ENCODE assay signal across 14 mouse cellular contexts in the genomic region with DNA sequence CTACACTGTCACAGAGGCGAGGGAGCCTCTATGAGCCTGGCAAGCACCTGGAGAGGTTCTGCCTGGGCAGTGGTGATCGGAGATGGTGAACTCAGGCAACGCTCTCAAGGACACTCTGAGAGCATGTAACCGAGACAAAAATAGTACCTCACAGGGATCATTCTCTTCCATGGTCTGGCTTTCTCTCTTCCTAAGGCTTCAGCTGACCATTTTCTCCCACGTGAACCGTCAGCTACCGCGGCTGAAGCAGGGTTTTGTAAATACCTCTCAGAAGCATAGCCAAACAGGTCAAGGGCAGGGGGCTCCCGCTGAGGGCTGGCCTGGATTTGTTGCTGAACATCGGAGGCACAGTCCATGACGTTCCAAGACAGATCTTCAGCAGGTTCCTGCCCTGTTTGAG.
DNase-seq lines count a peak whose midpoint lies in the region; ATAC-seq lines count a peak whose summit lies in the region.
"Had no signal": no experiment of that assay in that cellular context is flagged by ENCODE, and none has a peak within 500 bp of the region (broad histone marks: within the 10 kb centered on the region; RNA-seq: fewer than 3 reads in every experiment).

No protein-coding gene starts in this region.

- no peaks in the 10 kb centered on the region for H3K27me3 ChIP-seq in heart, embryonic 11.5 days (ENCODE audit: control insufficient read depth, insufficient read depth, low read length)
- H3K27me3 ChIP-seq: CH12.LX; neural tube, embryonic 15.5 days had no signal

- DNase-seq in ovary, postnatal 36 days (ENCODE audit: low spot score): peak; percentile 8
- DNase-seq in ovary, adult 18-20 months (ENCODE audit: low spot score): no peak
- peak; percentile 60 to 68 for DNase-seq in cerebellum, postnatal 10 days
- DNase-seq in lung, postnatal 4 days: no peak
- DNase-seq in testis, postnatal 10 days (ENCODE audit: low spot score): no peak
- no peak for DNase-seq in kidney, adult 8-10 months
- DNase-seq: right cerebral cortex, postnatal 14 days had no signal

- no peak overlapping the region for H3K9ac ChIP-seq in heart, embryonic 11.5 days (ENCODE audit: low read depth, low read length)
- H3K9ac ChIP-seq: liver, embryonic 14.5 days; neural tube, embryonic 15.5 days had no signal

- ATAC-seq in heart, embryonic 11.5 days (replicated peaks; ENCODE audit: insufficient number of reproducible peaks, low FRiP score, low TSS enrichment): no peak
- ATAC-seq in CD4-positive, CD25-positive, alpha-beta regulatory T cell, adult 4 months: no peak
- ATAC-seq: intestine, postnatal 0 days had no signal

- H3K4me3 ChIP-seq in heart, embryonic 11.5 days (ENCODE audit: low read depth, low read length): no peak overlapping the region
- H3K4me3 ChIP-seq: forebrain, embryonic 10.5 days; neural tube, embryonic 15.5 days had no signal

- no peak overlapping the region for H3K4me2 ChIP-seq in heart, embryonic 11.5 days
- H3K4me2 ChIP-seq: neural tube, embryonic 15.5 days had no signal

- H3K4me1 ChIP-seq in heart, embryonic 11.5 days (ENCODE audit: control insufficient read depth, insufficient read depth, low read length): peaks cover 6% of the 10 kb centered on the region
- H3K4me1 ChIP-seq: forebrain, embryonic 10.5 days had no signal

- WGBS in heart, embryonic 11.5 days (ENCODE audit: insufficient replicate concordance): 40% methylated on average over 11 of the region's 11 CpGs

- H3K36me3 ChIP-seq in heart, embryonic 11.5 days (ENCODE audit: control insufficient read depth, insufficient read depth, low read length): no peaks in the 10 kb centered on the region
- H3K36me3 ChIP-seq: forebrain, embryonic 10.5 days; neural tube, embryonic 15.5 days had no signal

- H3K27ac ChIP-seq in heart, embryonic 11.5 days (ENCODE audit: low read depth, low read length): peak overlapping the region; percentile 81
- H3K27ac ChIP-seq: forebrain, embryonic 10.5 days; liver, embryonic 14.5 days; neural tube, embryonic 15.5 days had no signal

- H3K9me3 ChIP-seq in heart, embryonic 11.5 days (replicated peaks; ENCODE audit: control insufficient read depth, low read length): no peaks in the 10 kb centered on the region
- H3K9me3 ChIP-seq: forebrain, embryonic 10.5 days; neural tube, embryonic 15.5 days had no signal

Comparison
In these comparisons a context has a peak if more than half of its experiments do, and no peak if none do; other contexts are left out.
1. DNase-seq: peak in ovary, postnatal 36 days (single experiment) and cerebellum, postnatal 10 days (2 of 2); none in ovary, adult 18-20 months (single experiment), lung, postnatal 4 days (0 of 2), testis, postnatal 10 days (single experiment) and kidney, adult 8-10 months (0 of 2).